ENCODE assay signal across 15 mouse cellular contexts in genomic region chr10:120833836-120834235, GRCm38 (mm10).
A peak's percentile ranks its signal among the peaks of the same experiment; 100 is the strongest.
DNase-seq lines count a peak whose midpoint lies in the region.
"Had no signal": no experiment of that assay in that cellular context is flagged by ENCODE, and none has a peak within 500 bp of the region (broad histone marks: within the 10 kb centered on the region; RNA-seq: fewer than 3 reads in every experiment).

No protein-coding gene starts in this region.

- peak; percentile 21 for DNase-seq in layer of hippocampus, adult 9-11 months
- no peak for DNase-seq in layer of hippocampus, adult 11-12 months (ENCODE audit: low spot score)
- peak; percentile 70 for DNase-seq in brain, adult 2 months (ENCODE audit: low read depth, low spot score)
- peak; percentile 25 to 55 for DNase-seq in cerebellum, adult 18-20 months
- DNase-seq in cerebellum, postnatal 25 days: peak; percentile 27 to 54
- DNase-seq in right cerebral cortex, postnatal 25 days: no peak
- no peak for DNase-seq in embryo, embryonic 10 days (ENCODE audit: low spot score)
- DNase-seq: adrenal gland, adult 8-10 months; gastrocnemius, postnatal 10 days; heart, adult 18-20 months; heart, postnatal 36 days; layer of hippocampus, postnatal 36 days; lung, adult 18-20 months; lung, postnatal 14 days; thymus, postnatal 14 days had no signal

Comparison
In these comparisons a context has a peak if more than half of its experiments do, and no peak if none do; other contexts are left out.
1. DNase-seq: peak in layer of hippocampus, adult 9-11 months (single experiment), brain, adult 2 months (single experiment), cerebellum, adult 18-20 months (2 of 2) and cerebellum, postnatal 25 days (2 of 2); none in layer of hippocampus, adult 11-12 months (single experiment), right cerebral cortex, postnatal 25 days (single experiment) and embryo, embryonic 10 days (single experiment).